In the genomic region with DNA sequence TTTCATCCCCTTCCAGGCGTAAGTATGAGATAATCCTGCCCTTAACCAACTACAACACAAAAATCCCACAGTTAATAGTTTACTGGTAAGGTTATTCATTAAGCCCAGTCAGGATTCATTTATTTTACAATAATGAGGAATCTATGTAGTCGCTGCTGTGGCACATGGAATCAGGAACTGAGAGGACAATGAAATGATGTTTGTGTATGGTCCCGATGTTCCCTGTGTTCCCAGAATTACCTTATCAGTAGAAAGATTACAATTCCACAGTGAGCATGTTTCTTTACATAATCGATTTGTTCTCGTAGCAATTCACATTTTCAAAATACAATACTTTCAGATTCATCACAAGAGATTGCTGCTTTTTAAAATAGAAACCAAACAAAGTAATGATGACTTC, we compare ENCODE assay signal across 15 mouse cellular contexts.
"Had no signal": no experiment of that assay in that cellular context is flagged by ENCODE, and none has a peak within 500 bp of the region (broad histone marks: within the 10 kb centered on the region; RNA-seq: fewer than 3 reads in every experiment).

No protein-coding gene starts in this region.

- H3K27me3 ChIP-seq: lung, embryonic 15.5 days; megakaryocyte, embryonic 14.5 days; midbrain, embryonic 15.5 days; neural tube, embryonic 12.5 days had no signal

- H3K9ac ChIP-seq: lung, embryonic 15.5 days; midbrain, embryonic 15.5 days; neural tube, embryonic 12.5 days had no signal

- H3K4me2 ChIP-seq: lung, embryonic 15.5 days; midbrain, embryonic 11.5 days; midbrain, embryonic 15.5 days; neural tube, embryonic 12.5 days had no signal

- H3K4me1 ChIP-seq: lung, embryonic 15.5 days; neural tube, embryonic 12.5 days had no signal

- H3K36me3 ChIP-seq: midbrain, embryonic 15.5 days; neural tube, embryonic 12.5 days had no signal

- ATAC-seq: lung, postnatal 0 days; midbrain, embryonic 15.5 days had no signal

- H3K27ac ChIP-seq: lung, embryonic 15.5 days; macrophage; midbrain, embryonic 15.5 days; neural tube, embryonic 12.5 days had no signal

- DNase-seq: lung, adult 2 months; lung, postnatal 14 days; lung, postnatal 36 days; right cerebral cortex, postnatal 14 days; spleen, adult 18-20 months; thymus, adult 18-20 months; thymus, postnatal 14 days; thymus, postnatal 36 days had no signal

- H3K4me3 ChIP-seq: lung, embryonic 15.5 days; megakaryocyte, embryonic 14.5 days; midbrain, embryonic 15.5 days; neural tube, embryonic 12.5 days had no signal

- H3K9me3 ChIP-seq: lung, embryonic 15.5 days; megakaryocyte, embryonic 14.5 days; midbrain, embryonic 15.5 days; neural tube, embryonic 12.5 days had no signal
